Mouse (Mus musculus): ENCODE measurements at regions not wholly inside any gene's neighbourhood (a gene's known extent, or its start where the extent isn't known, plus 50 kb on each side); places are given as distances from the start of the nearest gene placed in this dataset.

GRCm38 (mm10) chr2:114438048-114438447 is 216.7 kb downstream of the Dph6 start:
- no peak for DNase-seq (ENCODE audit: extremely low read depth)
- Histone ChIP-seq H3K9me3 (replicated peaks; ENCODE audit: low read length) (no peaks in the 10 kb centered on the region), H3K36me3 (replicated peaks in 1 of 2; ENCODE audit: control insufficient read depth in 1 of 2, insufficient read depth in 1 of 2, low read length in 1 of 2) (no peaks in the 10 kb centered on the region), H3K4me1 (ENCODE audit: control insufficient read depth in 1 of 2, insufficient read depth in 2 of 2) (no peaks in the 10 kb centered on the region), H3K4me2 (ENCODE audit: insufficient read depth, low read depth, poor library complexity, severe bottlenecking) (no peak overlapping the region), H3K9ac (ENCODE audit: insufficient read depth, low read depth) (no peak overlapping the region), H3K27ac (ENCODE audit: insufficient read depth, low read depth) (no peak overlapping the region), H3K79me2 (replicated peaks; ENCODE audit: control insufficient read depth, extremely low read depth, insufficient read depth, poor library complexity, severe bottlenecking) (no peaks in the 10 kb centered on the region), H3K27me3 (replicated peaks) (no peaks in the 10 kb centered on the region), H3K4me3 (replicated peaks in 1 of 3; ENCODE audit: low read depth in 2 of 3, low read length in 2 of 3, poor library complexity in 1 of 3) (no peak overlapping the region)
- no peak for TF ChIP-seq ZNF384 (IDR thresholded peaks at IDR 0.05; ENCODE audit: low read depth, low read length)
- TF ChIP-seq MAZ (IDR thresholded peaks at IDR 0.05; ENCODE audit: low read depth, low read length), result no peak
- TF ChIP-seq NELFE (IDR thresholded peaks at IDR 0.05; ENCODE audit: low read depth, low read length), result no peak
- TF ChIP-seq USF1 (IDR thresholded peaks at IDR 0.05; ENCODE audit: low read depth, low read length), result no peak
- no peak for TF ChIP-seq CHD1 (IDR thresholded peaks at IDR 0.05; ENCODE audit: low read depth, low read length)
- no peak for TF ChIP-seq IRF4 (IDR thresholded peaks at IDR 0.05; ENCODE audit: low read depth, low read length)
- TF ChIP-seq RAD21 (IDR thresholded peaks at IDR 0.05; ENCODE audit: low read depth, low read length), result no peak
- no peak for TF ChIP-seq JUND (conservative IDR thresholded peaks at IDR 0.05; ENCODE audit: low read depth, low read length)
- no peak for TF ChIP-seq CHD2 (IDR thresholded peaks at IDR 0.05; ENCODE audit: low read length)
- no peak for TF ChIP-seq BHLHE40 (IDR thresholded peaks at IDR 0.05; ENCODE audit: low read depth, low read length)
- TF ChIP-seq ZC3H11A (IDR thresholded peaks at IDR 0.05; ENCODE audit: low read depth, low read length), result no peak
- no peak for TF ChIP-seq MXI1 (IDR thresholded peaks at IDR 0.05; ENCODE audit: low read depth, low read length)
- no peak for TF ChIP-seq MYC (IDR thresholded peaks at IDR 0.05; ENCODE audit: low read depth, low read length)
- no peak for TF ChIP-seq SIN3A (IDR thresholded peaks at IDR 0.05; ENCODE audit: low read length)
- no peak for TF ChIP-seq MAX (IDR thresholded peaks at IDR 0.05; ENCODE audit: low read length)
- no peak for TF ChIP-seq JUN (IDR thresholded peaks at IDR 0.05; ENCODE audit: insufficient read depth, low read depth, low read length)
- dilution Hi-C loops (cut with MboI; ENCODE audit: extremely low pct_ligation_motif_present, extremely low pct_unique_long_range_greater_than_20kb, low sequenced_read_pairs), result no loop called here
- in situ Hi-C loops (cut with MboI; ENCODE audit: low pct_ligation_motif_present, low pct_unique_long_range_greater_than_20kb, low sequenced_read_pairs), result no loop called here

DNA sequence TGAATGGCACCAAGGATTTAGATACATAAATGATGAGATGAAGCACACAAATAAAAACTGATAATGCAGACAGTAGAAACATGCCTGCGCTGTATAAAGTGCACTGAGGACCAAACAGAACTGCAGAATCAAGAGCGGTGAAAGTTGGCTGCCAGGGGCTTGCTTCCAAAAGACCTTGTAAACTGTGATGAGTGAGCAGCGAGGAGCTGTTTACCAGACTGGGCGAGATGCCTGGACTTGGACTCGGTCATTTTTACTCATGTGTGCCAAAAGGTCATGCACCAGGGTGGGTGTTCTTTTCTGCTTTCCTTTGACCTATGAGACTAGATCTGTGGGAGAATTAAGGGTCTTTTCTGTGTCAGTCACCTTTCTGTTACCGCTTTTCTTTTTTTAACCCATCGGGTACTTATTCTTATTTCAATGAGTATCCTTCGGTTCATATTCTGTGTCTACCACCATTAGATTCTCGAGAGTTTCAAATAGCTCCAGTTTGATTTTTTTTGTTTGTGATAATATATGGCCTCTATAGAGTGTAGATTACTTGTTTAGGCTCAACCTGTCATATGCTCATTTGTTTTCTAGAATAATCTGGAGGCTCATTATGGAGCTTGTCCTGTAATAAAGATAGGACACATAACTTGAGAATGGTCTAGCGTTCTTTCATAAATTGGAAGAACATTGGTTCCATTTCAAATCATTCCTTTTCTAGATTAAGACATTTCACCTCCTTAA is 226.3 kb upstream of the Zfp770 start:
- Histone ChIP-seq H3K27me3 (replicated peaks) (no peaks in the 10 kb centered on the region), H3K9ac (ENCODE audit: insufficient read depth, low read depth) (no peak overlapping the region), H3K4me3 (replicated peaks in 1 of 3; ENCODE audit: low read depth in 2 of 3, low read length in 2 of 3, poor library complexity in 1 of 3) (no peak overlapping the region), H3K36me3 (replicated peaks in 1 of 2; ENCODE audit: control insufficient read depth in 1 of 2, insufficient read depth in 1 of 2, low read length in 1 of 2) (no peaks in the 10 kb centered on the region), H3K4me2 (ENCODE audit: insufficient read depth, low read depth, poor library complexity, severe bottlenecking) (no peak overlapping the region), H3K27ac (ENCODE audit: insufficient read depth, low read depth) (no peak overlapping the region), H3K9me3 (replicated peaks; ENCODE audit: low read length) (no peaks in the 10 kb centered on the region), H3K79me2 (replicated peaks; ENCODE audit: control insufficient read depth, extremely low read depth, insufficient read depth, poor library complexity, severe bottlenecking) (no peaks in the 10 kb centered on the region), H3K4me1 (ENCODE audit: control insufficient read depth in 1 of 2, insufficient read depth in 2 of 2) (no peaks in the 10 kb centered on the region)
- TF ChIP-seq PAX5 (IDR thresholded peaks at IDR 0.05; ENCODE audit: low read length) (no peak), IRF4 (IDR thresholded peaks at IDR 0.05; ENCODE audit: low read depth, low read length) (no peak), USF2 (conservative IDR thresholded peaks at IDR 0.05; ENCODE audit: low read depth, low read length) (no peak), SIN3A (IDR thresholded peaks at IDR 0.05; ENCODE audit: low read length) (no peak), MYC (IDR thresholded peaks at IDR 0.05; ENCODE audit: low read depth, low read length) (no peak), UBTF (IDR thresholded peaks at IDR 0.05; ENCODE audit: low read depth, low read length) (no peak), MXI1 (IDR thresholded peaks at IDR 0.05; ENCODE audit: low read depth, low read length) (no peak), CHD2 (IDR thresholded peaks at IDR 0.05; ENCODE audit: low read length) (no peak), NELFE (IDR thresholded peaks at IDR 0.05; ENCODE audit: low read depth, low read length) (no peak), SMC3 (IDR thresholded peaks at IDR 0.05; ENCODE audit: low read depth, low read length) (no peak), MEF2A (IDR thresholded peaks at IDR 0.05; ENCODE audit: borderline replicate concordance, low read depth, low read length) (no peak), CHD1 (IDR thresholded peaks at IDR 0.05; ENCODE audit: low read depth, low read length) (no peak), ZKSCAN1 (IDR thresholded peaks at IDR 0.05; ENCODE audit: borderline replicate concordance, low read depth, low read length) (no peak), ZNF384 (IDR thresholded peaks at IDR 0.05; ENCODE audit: low read depth, low read length) (no peak), MAX (IDR thresholded peaks at IDR 0.05; ENCODE audit: low read length) (no peak)
- dilution Hi-C loops (cut with MboI; ENCODE audit: extremely low pct_ligation_motif_present, extremely low pct_unique_long_range_greater_than_20kb, low sequenced_read_pairs) (no loop called here), in situ Hi-C loops (cut with MboI; ENCODE audit: low pct_ligation_motif_present, low pct_unique_long_range_greater_than_20kb, low sequenced_read_pairs) (no loop called here)
- no peak for DNase-seq (ENCODE audit: extremely low read depth)

All from CH12.LX (cell line).